Mouse (Mus musculus) E14TG2a.4 (cell line): ENCODE results near the gene Polr3c.

Experiments used
- CTCF ChIP-seq: conservative IDR thresholded peaks from 2 replicates; pipeline ENCODE4 v1.5.1; 2014; ENCODE audit warnings: low read length
- NANOG ChIP-seq: IDR thresholded peaks from 2 replicates; pipeline ENCODE4 v1.6.1; 2014; ENCODE audit warnings: borderline replicate concordance, low read length, mixed read lengths
- POU5F1 ChIP-seq: IDR thresholded peaks from 2 replicates; pipeline ENCODE4 v1.6.1; 2014; ENCODE audit warnings: low read length, borderline replicate concordance

- TF ChIP-seq CTCF (no peak), POU5F1 (no peak), NANOG (no peak)
Measured at GRCm38 (mm10) chr3:96678456-96678855, 49.0 kb downstream of the Polr3c start.
